Mouse (Mus musculus): ENCODE results near the gene Cdyl.
"Not testable (repeated sequence)": the region's sequence is repeated elsewhere in the genome, so short reads cannot be mapped to it uniquely, and the experiment has no call there.

Cdyl gene

GRCm38 (mm10) chr13:35832676-35833075 is 173.0 kb downstream of the Cdyl start:
- DNase-seq (ENCODE audit: low read depth, low spot score): no peak

GRCm38 (mm10) chr13:35833941-35834340 is 174.3 kb downstream of the Cdyl start:
- no peak for DNase-seq (ENCODE audit: low read depth, low spot score)

GRCm38 (mm10) chr13:35835669-35836068 is 176.0 kb downstream of the Cdyl start:
- DNase-seq (ENCODE audit: low read depth, low spot score): no peak

- not testable (repeated sequence) for DNase-seq (ENCODE audit: low read depth, low spot score)
Observed at GRCm38 (mm10) chr13:35836501-35836900, 176.9 kb downstream of the Cdyl start.

- DNase-seq (ENCODE audit: low read depth, low spot score): no peak
Observed at GRCm38 (mm10) chr13:35840102-35840501, 180.5 kb downstream of the Cdyl start.

GRCm38 (mm10) chr13:35843383-35843782 is 183.8 kb downstream of the Cdyl start:
- no peak for DNase-seq (ENCODE audit: low read depth, low spot score)

- DNase-seq (ENCODE audit: low read depth, low spot score): peak; percentile 8
Observed at GRCm38 (mm10) chr13:35845306-35845705, 185.7 kb downstream of the Cdyl start.

- no peak for DNase-seq (ENCODE audit: low read depth, low spot score)
Observed at GRCm38 (mm10) chr13:35848694-35849093, 189.1 kb downstream of the Cdyl start.

GRCm38 (mm10) chr13:35851581-35851980 is 191.9 kb downstream of the Cdyl start:
- no peak for DNase-seq (ENCODE audit: low read depth, low spot score)

- DNase-seq (ENCODE audit: low read depth, low spot score): no peak
Observed at GRCm38 (mm10) chr13:35852851-35853575, 193.4 kb downstream of the Cdyl start.

GRCm38 (mm10) chr13:35857486-35857885 is 197.9 kb downstream of the Cdyl start:
- no peak for DNase-seq (ENCODE audit: low read depth, low spot score)

- DNase-seq (ENCODE audit: low read depth, low spot score): no peak
Observed at GRCm38 (mm10) chr13:35860916-35861315, 201.3 kb downstream of the Cdyl start.

- DNase-seq (ENCODE audit: low read depth, low spot score): no peak
Observed at GRCm38 (mm10) chr13:35870659-35871058, 211.0 kb downstream of the Cdyl start.

- no peak for DNase-seq (ENCODE audit: low read depth, low spot score)
Observed at GRCm38 (mm10) chr13:35871107-35871506, 211.5 kb downstream of the Cdyl start.

- DNase-seq (ENCODE audit: low read depth, low spot score): no peak
Observed at GRCm38 (mm10) chr13:35875396-35875795, 215.8 kb downstream of the Cdyl start.

- DNase-seq (ENCODE audit: low read depth, low spot score): no peak
Observed at GRCm38 (mm10) chr13:35878282-35878681, 218.6 kb downstream of the Cdyl start.

GRCm38 (mm10) chr13:35879068-35879467 is 219.4 kb downstream of the Cdyl start:
- no peak for DNase-seq (ENCODE audit: low read depth, low spot score)

- DNase-seq (ENCODE audit: low read depth, low spot score): no peak
Observed at GRCm38 (mm10) chr13:35879519-35879918, 219.9 kb downstream of the Cdyl start.

GRCm38 (mm10) chr13:35880555-35881046 is 221.0 kb downstream of the Cdyl start:
- no peak for DNase-seq (ENCODE audit: low read depth, low spot score)

- peak; percentile 22 for DNase-seq (ENCODE audit: low read depth, low spot score)
Observed at GRCm38 (mm10) chr13:35886121-35886725, 226.6 kb downstream of the Cdyl start.

GRCm38 (mm10) chr13:35892866-35893265 is 233.2 kb downstream of the Cdyl start:
- DNase-seq (ENCODE audit: low read depth, low spot score): no peak

- no peak for DNase-seq (ENCODE audit: low read depth, low spot score)
Observed at GRCm38 (mm10) chr13:35905378-35905777, 245.7 kb downstream of the Cdyl start.

GRCm38 (mm10) chr13:35905879-35906481 is 246.3 kb downstream of the Cdyl start, which contains the start of gene Rpp40:
Gene Rpp40, minus strand, starts transcription at chr13:35906359.
- DNase-seq (ENCODE audit: low read depth, low spot score): peak; percentile 83

All from embryo, embryonic 11.5 days (tissue).